Mouse (Mus musculus) bone marrow macrophage, adult 2 months (primary cell): ENCODE measurements around the gene Ogfod3.

ENCODE experiments used
- CTCF ChIP-seq: IDR thresholded peaks from 2 replicates; pipeline ENCODE4 v1.5.1; 2012; ENCODE audit warnings: low read depth, mild to moderate bottlenecking, low read length, moderate library complexity
- POLR2A ChIP-seq: IDR thresholded peaks from 2 replicates; pipeline ENCODE4 v1.6.1; 2012; ENCODE audit warnings: mild to moderate bottlenecking, low read depth, low read length, borderline replicate concordance

- TF ChIP-seq CTCF: no peak
- TF ChIP-seq POLR2A: no peak
Measured at GRCm38 (mm10) chr11:121250196-121250595, 45.7 kb upstream of the Ogfod3 start.
